Mouse (Mus musculus): Measurements from ENCODE around the gene Sftpd. TPM values are rescaled to one million over a fixed set of nuclear protein-coding genes. Genes with fewer than 3 reads are reported as not detected.

Gene Sftpd
- polyA plus RNA-seq, 1 experiment: 1.2 TPM

GRCm38 (mm10) chr14:41127997-41128396 is 57.0 kb downstream of the Sftpd start:
- H3K27ac ChIP-seq (ENCODE audit: control insufficient read depth, insufficient read depth, low read depth, low read length, poor library complexity): no peak overlapping the region
- TF ChIP-seq CTCF (IDR thresholded peaks at IDR 0.05; ENCODE audit: control insufficient read depth, insufficient read depth, low read length) (no peak), POLR2A (IDR thresholded peaks at IDR 0.05; ENCODE audit: borderline replicate concordance, control insufficient read depth, low read depth, low read length) (no peak)
- no peak overlapping the region for H3K4me3 ChIP-seq (replicated peaks; ENCODE audit: control insufficient read depth, low read depth, low read length)
- WGBS: 19% methylated on average over 4 of the region's 4 CpGs
- H3K4me1 ChIP-seq (ENCODE audit: control insufficient read depth, insufficient read depth, low read length): no peaks in the 10 kb centered on the region

- Histone ChIP-seq H3K4me1 (ENCODE audit: control insufficient read depth, insufficient read depth, low read length) (no peaks in the 10 kb centered on the region), H3K4me3 (replicated peaks; ENCODE audit: control insufficient read depth, low read depth, low read length) (no peak overlapping the region), H3K27ac (ENCODE audit: control insufficient read depth, insufficient read depth, low read depth, low read length, poor library complexity) (no peak overlapping the region)
- TF ChIP-seq POLR2A (IDR thresholded peaks at IDR 0.05; ENCODE audit: borderline replicate concordance, control insufficient read depth, low read depth, low read length) (no peak), CTCF (IDR thresholded peaks at IDR 0.05; ENCODE audit: control insufficient read depth, insufficient read depth, low read length) (no peak)
- WGBS: 77% methylated on average over 5 of the region's 5 CpGs
Measured at GRCm38 (mm10) chr14:41124683-41125082, 60.3 kb downstream of the Sftpd start.

Other genes with a start within 250 kb of the Sftpd start
- 23.3 and 41.2 TPM in 2 replicates for gene Tspan14, start 218.3 kb downstream of the Sftpd start, polyA plus RNA-seq (2011; ENCODE audit: insufficient read depth, insufficient read length, low replicate concordance, missing spikeins)
- gene Fam213a, start 171.4 kb downstream of the Sftpd start, polyA plus RNA-seq (2011; ENCODE audit: insufficient read depth, insufficient read length, low replicate concordance, missing spikeins): 114 and 196 TPM in 2 replicates
- not detected in 2 replicates for gene Dydc2, start 115.9 kb downstream of the Sftpd start, polyA plus RNA-seq (2011; ENCODE audit: insufficient read depth, insufficient read length, low replicate concordance, missing spikeins)
- 2.5 TPM in 1 of 2 replicates, not detected in the other for gene Dydc1, start 112.2 kb downstream of the Sftpd start, polyA plus RNA-seq (2011; ENCODE audit: insufficient read depth, insufficient read length, low replicate concordance, missing spikeins)
- 1.4 and 7.5 TPM in 2 replicates for gene Mat1a, start 80.1 kb downstream of the Sftpd start, polyA plus RNA-seq (2011; ENCODE audit: insufficient read depth, insufficient read length, low replicate concordance, missing spikeins)
- not detected in 2 replicates for gene Sftpa1, start 53.4 kb downstream of the Sftpd start, polyA plus RNA-seq (2011; ENCODE audit: insufficient read depth, insufficient read length, low replicate concordance, missing spikeins)
- 1.1 TPM in 1 of 2 replicates, not detected in the other for gene Mbl1, start 33.7 kb downstream of the Sftpd start, polyA plus RNA-seq (2011; ENCODE audit: insufficient read depth, insufficient read length, low replicate concordance, missing spikeins)
- gene Gm2832, start 93.7 kb upstream of the Sftpd start, polyA plus RNA-seq (2011; ENCODE audit: insufficient read depth, insufficient read length, low replicate concordance, missing spikeins): not detected in 2 replicates
- not detected in 2 replicates for gene Gm5798, start 163.5 kb upstream of the Sftpd start, polyA plus RNA-seq (2011; ENCODE audit: insufficient read depth, insufficient read length, low replicate concordance, missing spikeins)
- not detected in 2 replicates for gene Gm7945, start 201.2 kb upstream of the Sftpd start, polyA plus RNA-seq (2011; ENCODE audit: insufficient read depth, insufficient read length, low replicate concordance, missing spikeins)
- not detected in 2 replicates for gene Gm6482, start 223.1 kb upstream of the Sftpd start, polyA plus RNA-seq (2011; ENCODE audit: insufficient read depth, insufficient read length, low replicate concordance, missing spikeins)

All from bone marrow, adult 2 months (tissue).